Mouse (Mus musculus): ENCODE data around the gene Galnt13.

- no peak for TF ChIP-seq POLR2A (IDR thresholded peaks at IDR 0.05; ENCODE audit: low read depth, low read length)
- no peak for TF ChIP-seq CTCF (IDR thresholded peaks at IDR 0.05; ENCODE audit: extremely low read depth, insufficient read length, insufficient replicate concordance, low read depth, low read length)
These were observed 47.3 kb downstream of the Galnt13 start for GRCm38 (mm10) chr2:54483426-54483825.
